Mouse (Mus musculus) cortical plate, adult 2 months (tissue): ENCODE data around the gene Sec61a1.

ENCODE experiments used
- CTCF ChIP-seq: fragments of 200-500 bp; IDR thresholded peaks from 2 replicates; pipeline ENCODE4 v1.5.1; 2011; ENCODE audit warnings: mild to moderate bottlenecking, control low read depth, low read length; ENCODE audit not compliant: insufficient read depth; ENCODE audit errors: extremely low read depth
- POLR2A ChIP-seq: fragments of 200-500 bp; IDR thresholded peaks from 2 replicates; pipeline ENCODE4 v1.6.1; 2011; ENCODE audit warnings: mild to moderate bottlenecking, low read length, control low read depth; ENCODE audit not compliant: insufficient read depth; ENCODE audit errors: extremely low read depth

GRCm38 (mm10) chr6:88557548-88557947 lies 38.8 kb upstream of the Sec61a1 start:
- TF ChIP-seq POLR2A (no peak), CTCF (no peak)
